Mouse (Mus musculus) lung, adult 2 months (tissue): Measurements from ENCODE around the gene Lama2.

ENCODE experiments used
- CTCF ChIP-seq: fragments of 200-500 bp; IDR thresholded peaks from 2 replicates; pipeline ENCODE4 v1.5.1; 2011; ENCODE audit warnings: mild to moderate bottlenecking, low read length, control low read depth; ENCODE audit not compliant: insufficient read depth
- POLR2A ChIP-seq: fragments of 200-500 bp; IDR thresholded peaks from 2 replicates; pipeline ENCODE4 v1.6.1; 2011; ENCODE audit warnings: low read depth, mild to moderate bottlenecking, control low read depth, low read length, borderline replicate concordance; ENCODE audit errors: extremely low read depth

GRCm38 (mm10) chr10:27382887-27383609, 236.5 kb downstream of the Lama2 start:
- TF ChIP-seq CTCF (no peak), POLR2A (no peak)
